Mouse (Mus musculus): ENCODE measurements around the gene Rad51b. TPM values are rescaled to one million over a fixed set of nuclear protein-coding genes. Genes with fewer than 3 reads are reported as not detected.

The Rad51b gene
- polyA plus RNA-seq, 1 experiment from 2014 or later, result 6.3 TPM

GRCm38 (mm10) chr12:79545063-79545462, 248.0 kb downstream of the Rad51b start:
- no peak overlapping the region for H3K27ac ChIP-seq (replicated peaks; ENCODE audit: low read depth, low read length)
- H3K27me3 ChIP-seq (ENCODE audit: control insufficient read depth, insufficient read depth, low read length), result no peaks in the 10 kb centered on the region
- H3K9ac ChIP-seq (ENCODE audit: low read length), result no peak overlapping the region
- H3K4me1 ChIP-seq (ENCODE audit: control insufficient read depth, insufficient read depth, low read length), result no peaks in the 10 kb centered on the region
- 65% methylated on average over 3 of the region's 3 CpGs for WGBS
- ATAC-seq (ENCODE audit: insufficient number of reproducible peaks, low FRiP score, low TSS enrichment, low read depth) (no peak), DNase-seq (ENCODE audit: low spot score) (no peak)
- H3K4me2 ChIP-seq (ENCODE audit: low read depth, severe bottlenecking), result no peak overlapping the region
- H3K4me3 ChIP-seq (ENCODE audit: low read depth, low read length), result no peak overlapping the region
- no peaks in the 10 kb centered on the region for H3K9me3 ChIP-seq (ENCODE audit: control insufficient read depth, low read length)
- no peaks in the 10 kb centered on the region for H3K36me3 ChIP-seq (ENCODE audit: control insufficient read depth, insufficient read depth, low read length)

GRCm38 (mm10) chr12:79547556-79547955, 250.5 kb downstream of the Rad51b start:
- no peaks in the 10 kb centered on the region; the same call in 1 of the 2 replicates for H3K4me1 ChIP-seq (ENCODE audit: control insufficient read depth, insufficient read depth, low read length)
- H3K27me3 ChIP-seq (ENCODE audit: control insufficient read depth, insufficient read depth, low read length), result no peaks in the 10 kb centered on the region
- H3K4me2 ChIP-seq (ENCODE audit: low read depth, severe bottlenecking), result no peak overlapping the region
- no peak overlapping the region for H3K27ac ChIP-seq (replicated peaks; ENCODE audit: low read depth, low read length)
- 80% methylated on average over 6 of the region's 6 CpGs for WGBS
- no peaks in the 10 kb centered on the region for H3K9me3 ChIP-seq (ENCODE audit: control insufficient read depth, low read length)
- H3K4me3 ChIP-seq (ENCODE audit: low read depth, low read length), result no peak overlapping the region
- no peaks in the 10 kb centered on the region for H3K36me3 ChIP-seq (ENCODE audit: control insufficient read depth, insufficient read depth, low read length)
- DNase-seq (ENCODE audit: low spot score) (peak; percentile 17), ATAC-seq (ENCODE audit: insufficient number of reproducible peaks, low FRiP score, low TSS enrichment, low read depth) (no peak)
- H3K9ac ChIP-seq (ENCODE audit: low read length), result no peak overlapping the region

- ATAC-seq (ENCODE audit: insufficient number of reproducible peaks, low FRiP score, low TSS enrichment, low read depth), result no peak
- no peak overlapping the region for H3K4me3 ChIP-seq (ENCODE audit: low read depth, low read length)
- DNase-seq (ENCODE audit: low spot score), result peak; percentile 17
- 86% methylated on average over 8 of the region's 8 CpGs for WGBS
- H3K27ac ChIP-seq (replicated peaks; ENCODE audit: low read depth, low read length), result no peak overlapping the region
- no peaks in the 10 kb centered on the region; the same call in 1 of the 2 replicates for H3K4me1 ChIP-seq (ENCODE audit: control insufficient read depth, insufficient read depth, low read length)
- H3K27me3 ChIP-seq (ENCODE audit: control insufficient read depth, insufficient read depth, low read length), result no peaks in the 10 kb centered on the region
- no peak overlapping the region for H3K4me2 ChIP-seq (ENCODE audit: low read depth, severe bottlenecking)
- H3K36me3 ChIP-seq (ENCODE audit: control insufficient read depth, insufficient read depth, low read length), result no peaks in the 10 kb centered on the region
- no peak overlapping the region for H3K9ac ChIP-seq (ENCODE audit: low read length)
- no peaks in the 10 kb centered on the region for H3K9me3 ChIP-seq (ENCODE audit: control insufficient read depth, low read length)
These were observed 251.7 kb downstream of the Rad51b start for GRCm38 (mm10) chr12:79548607-79549330.

- no peak overlapping the region for H3K4me3 ChIP-seq (ENCODE audit: low read depth, low read length)
- H3K9me3 ChIP-seq (ENCODE audit: control insufficient read depth, low read length), result no peaks in the 10 kb centered on the region
- DNase-seq (ENCODE audit: low spot score), result peak; percentile 21
- H3K27me3 ChIP-seq (ENCODE audit: control insufficient read depth, insufficient read depth, low read length), result no peaks in the 10 kb centered on the region
- H3K27ac ChIP-seq (replicated peaks; ENCODE audit: low read depth, low read length), result no peak overlapping the region
- no peaks in the 10 kb centered on the region for H3K36me3 ChIP-seq (ENCODE audit: control insufficient read depth, insufficient read depth, low read length)
- no peak overlapping the region for H3K9ac ChIP-seq (ENCODE audit: low read length)
- no peaks in the 10 kb centered on the region; the same call in 1 of the 2 replicates for H3K4me1 ChIP-seq (ENCODE audit: control insufficient read depth, insufficient read depth, low read length)
- no peak overlapping the region for H3K4me2 ChIP-seq (ENCODE audit: low read depth, severe bottlenecking)
- WGBS, result 90% methylated on average over 7 of the region's 7 CpGs
- ATAC-seq (ENCODE audit: insufficient number of reproducible peaks, low FRiP score, low TSS enrichment, low read depth), result no peak
These were observed 253.1 kb downstream of the Rad51b start for GRCm38 (mm10) chr12:79550049-79550682.

- H3K4me2 ChIP-seq (ENCODE audit: low read depth, severe bottlenecking), result no peak overlapping the region
- ATAC-seq (ENCODE audit: insufficient number of reproducible peaks, low FRiP score, low TSS enrichment, low read depth) (no peak), DNase-seq (ENCODE audit: low spot score) (peak; percentile 18)
- WGBS, result 94% methylated on average over 1 of the region's 1 CpGs
- no peak overlapping the region for H3K9ac ChIP-seq (ENCODE audit: low read length)
- H3K4me3 ChIP-seq (ENCODE audit: low read depth, low read length), result no peak overlapping the region
- no peaks in the 10 kb centered on the region for H3K36me3 ChIP-seq (ENCODE audit: control insufficient read depth, insufficient read depth, low read length)
- no peaks in the 10 kb centered on the region; the same call in 1 of the 2 replicates for H3K4me1 ChIP-seq (ENCODE audit: control insufficient read depth, insufficient read depth, low read length)
- no peaks in the 10 kb centered on the region for H3K9me3 ChIP-seq (ENCODE audit: control insufficient read depth, low read length)
- no peak overlapping the region for H3K27ac ChIP-seq (replicated peaks; ENCODE audit: low read depth, low read length)
- H3K27me3 ChIP-seq (ENCODE audit: control insufficient read depth, insufficient read depth, low read length), result no peaks in the 10 kb centered on the region
These were observed 254.2 kb downstream of the Rad51b start for GRCm38 (mm10) chr12:79551274-79551673.

GRCm38 (mm10) chr12:79553056-79553455, 256.0 kb downstream of the Rad51b start:
- Histone ChIP-seq H3K9me3 (ENCODE audit: control insufficient read depth, low read length) (no peaks in the 10 kb centered on the region), H3K4me2 (ENCODE audit: low read depth, severe bottlenecking) (no peak overlapping the region), H3K4me1 (ENCODE audit: control insufficient read depth, insufficient read depth, low read length) (no peaks in the 10 kb centered on the region; the same call in 1 of the 2 replicates), H3K4me3 (ENCODE audit: low read depth, low read length) (no peak overlapping the region), H3K9ac (ENCODE audit: low read length) (no peak overlapping the region), H3K27ac (replicated peaks; ENCODE audit: low read depth, low read length) (no peak overlapping the region), H3K36me3 (ENCODE audit: control insufficient read depth, insufficient read depth, low read length) (no peaks in the 10 kb centered on the region), H3K27me3 (ENCODE audit: control insufficient read depth, insufficient read depth, low read length) (no peaks in the 10 kb centered on the region)
- DNase-seq (ENCODE audit: low spot score) (no peak), ATAC-seq (ENCODE audit: insufficient number of reproducible peaks, low FRiP score, low TSS enrichment, low read depth) (no peak)

GRCm38 (mm10) chr12:79557904-79558303, 260.8 kb downstream of the Rad51b start:
- no peaks in the 10 kb centered on the region for H3K27me3 ChIP-seq (ENCODE audit: control insufficient read depth, insufficient read depth, low read length)
- no peak overlapping the region for H3K9ac ChIP-seq (ENCODE audit: low read length)
- no peaks in the 10 kb centered on the region for H3K4me1 ChIP-seq (ENCODE audit: control insufficient read depth, insufficient read depth, low read length)
- 86% methylated on average over 5 of the region's 5 CpGs for WGBS
- H3K9me3 ChIP-seq (ENCODE audit: control insufficient read depth, low read length), result no peaks in the 10 kb centered on the region
- DNase-seq (ENCODE audit: low spot score) (peak; percentile 16), ATAC-seq (ENCODE audit: insufficient number of reproducible peaks, low FRiP score, low TSS enrichment, low read depth) (no peak)
- H3K4me3 ChIP-seq (ENCODE audit: low read depth, low read length), result no peak overlapping the region
- no peak overlapping the region for H3K4me2 ChIP-seq (ENCODE audit: low read depth, severe bottlenecking)
- H3K36me3 ChIP-seq (ENCODE audit: control insufficient read depth, insufficient read depth, low read length), result no peaks in the 10 kb centered on the region
- H3K27ac ChIP-seq (replicated peaks; ENCODE audit: low read depth, low read length), result no peak overlapping the region

GRCm38 (mm10) chr12:79558711-79559110, 261.6 kb downstream of the Rad51b start:
- Histone ChIP-seq H3K9ac (ENCODE audit: low read length) (no peak overlapping the region), H3K27me3 (ENCODE audit: control insufficient read depth, insufficient read depth, low read length) (no peaks in the 10 kb centered on the region), H3K36me3 (ENCODE audit: control insufficient read depth, insufficient read depth, low read length) (no peaks in the 10 kb centered on the region), H3K4me2 (ENCODE audit: low read depth, severe bottlenecking) (no peak overlapping the region), H3K4me1 (ENCODE audit: control insufficient read depth, insufficient read depth, low read length) (no peaks in the 10 kb centered on the region), H3K4me3 (ENCODE audit: low read depth, low read length) (no peak overlapping the region), H3K27ac (replicated peaks; ENCODE audit: low read depth, low read length) (no peak overlapping the region), H3K9me3 (ENCODE audit: control insufficient read depth, low read length) (no peaks in the 10 kb centered on the region)
- WGBS, result 97% methylated on average over 3 of the region's 3 CpGs
- ATAC-seq (ENCODE audit: insufficient number of reproducible peaks, low FRiP score, low TSS enrichment, low read depth) (no peak), DNase-seq (ENCODE audit: low spot score) (peak; percentile 18)
